Mouse (Mus musculus) layer of hippocampus, adult 9-10 months (tissue): ENCODE data around the gene Cd3g.
"Not testable (repeated sequence)": the region's sequence is repeated elsewhere in the genome, so short reads cannot be mapped to it uniquely, and the experiment has no call there.

ENCODE experiments used
- DNase-seq: peaks from one replicate; pipeline ENCODE4 v3.0.0; 2022; ENCODE audit warnings: low spot score

Cd3g gene

GRCm38 (mm10) chr9:44985721-44986161 lies 5.5 kb upstream of the Cd3g start:
- no peak for DNase-seq

- no peak for DNase-seq
These were observed 2.8 kb upstream of the Cd3g start for GRCm38 (mm10) chr9:44983001-44983400.

- no peak for DNase-seq
These were observed 2.3 kb upstream of the Cd3g start for GRCm38 (mm10) chr9:44982531-44982930.

GRCm38 (mm10) chr9:44982081-44982480 lies 1.9 kb upstream of the Cd3g start:
- no peak for DNase-seq

GRCm38 (mm10) chr9:44981676-44982075 lies 1.4 kb upstream of the Cd3g start, which contains the start of gene Cd3d:
Gene Cd3d (plus strand): TSS chr9:44981786.
- DNase-seq = no peak

- no peak for DNase-seq
These were observed 873 bp upstream of the Cd3g start for GRCm38 (mm10) chr9:44981104-44981503.

- DNase-seq = no peak
These were observed 425 bp downstream of the Cd3g start for GRCm38 (mm10) chr9:44979806-44980205.

- DNase-seq = no peak
These were observed 2.4 kb downstream of the Cd3g start for GRCm38 (mm10) chr9:44977813-44978212.

GRCm38 (mm10) chr9:44969450-44969849 lies 10.8 kb downstream of the Cd3g start:
- no peak for DNase-seq

- DNase-seq = not testable (repeated sequence)
These were observed 12.5 kb downstream of the Cd3g start for GRCm38 (mm10) chr9:44967763-44968162.

GRCm38 (mm10) chr9:44966815-44967242 lies 13.4 kb downstream of the Cd3g start:
- no peak for DNase-seq

- no peak for DNase-seq
These were observed 14.3 kb downstream of the Cd3g start for GRCm38 (mm10) chr9:44965833-44966466.

GRCm38 (mm10) chr9:44965126-44965832 lies 15.0 kb downstream of the Cd3g start, which contains the start of gene Ube4a:
Gene Ube4a (minus strand): TSS chr9:44965600.
- DNase-seq = peak; percentile 98

- no peak for DNase-seq
These were observed 25.8 kb downstream of the Cd3g start for GRCm38 (mm10) chr9:44954432-44954831.

GRCm38 (mm10) chr9:44947836-44948235 lies 32.4 kb downstream of the Cd3g start:
- no peak for DNase-seq

- DNase-seq = no peak
These were observed 34.0 kb downstream of the Cd3g start for GRCm38 (mm10) chr9:44946185-44946695.

GRCm38 (mm10) chr9:44942421-44942820 lies 37.8 kb downstream of the Cd3g start:
- DNase-seq = no peak

- DNase-seq = no peak
These were observed 38.5 kb downstream of the Cd3g start for GRCm38 (mm10) chr9:44941756-44942155.

GRCm38 (mm10) chr9:44921543-44921942 lies 58.7 kb downstream of the Cd3g start:
- DNase-seq = no peak

GRCm38 (mm10) chr9:44921123-44921468 lies 59.1 kb downstream of the Cd3g start:
- peak; percentile 79 for DNase-seq

GRCm38 (mm10) chr9:44920374-44921122 lies 59.7 kb downstream of the Cd3g start, which contains the start of gene Atp5l:
Gene Atp5l (minus strand): TSS chr9:44920742.
- DNase-seq = peak; percentile 92

GRCm38 (mm10) chr9:44919606-44920005 lies 60.6 kb downstream of the Cd3g start:
- no peak for DNase-seq
